Mouse (Mus musculus): ENCODE measurements at regions not wholly inside any gene's neighbourhood (a gene's known extent, or its start where the extent isn't known, plus 50 kb on each side); places are given as distances from the start of the nearest gene placed in this dataset.

DNA sequence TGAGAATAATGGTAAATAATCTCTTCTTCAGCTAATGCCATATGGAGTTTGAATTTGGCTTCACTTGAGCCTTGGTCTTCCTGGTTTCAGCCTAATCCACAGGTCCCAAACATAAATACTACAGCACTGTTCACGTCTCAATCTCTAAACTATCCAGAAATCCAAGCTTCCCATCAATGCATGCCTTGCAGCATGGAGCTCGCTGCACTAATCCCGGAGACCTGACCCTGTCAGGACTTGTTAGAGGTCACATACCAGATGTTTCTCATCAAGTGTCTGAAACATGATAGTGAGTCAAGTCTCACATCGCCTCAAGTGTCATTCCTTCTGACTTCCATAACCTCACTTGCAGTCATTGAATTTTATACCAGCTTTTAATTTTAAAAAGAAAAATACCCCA, 1082.9 kb upstream of the Cited2 start:
- H3K27ac ChIP-seq (ENCODE audit: low read length): no peak overlapping the region
- no peak for ATAC-seq (ENCODE audit: insufficient read depth, low FRiP score)
- H3K9me3 ChIP-seq (replicated peaks; ENCODE audit: control insufficient read depth, low read length): no peaks in the 10 kb centered on the region
- no peak overlapping the region for H3K4me2 ChIP-seq (ENCODE audit: low read depth, low read length)
- no peak overlapping the region for H3K9ac ChIP-seq (ENCODE audit: low read length)
- WGBS: 32% methylated on average over 4 of the region's 4 CpGs
- H3K4me1 ChIP-seq (ENCODE audit: control insufficient read depth, insufficient read depth, low read length): no peaks in the 10 kb centered on the region
- no peak overlapping the region for H3K4me3 ChIP-seq (replicated peaks; ENCODE audit: low read length)
- H3K27me3 ChIP-seq (ENCODE audit: control insufficient read depth, insufficient read depth, low read length): no peaks in the 10 kb centered on the region
- no peaks in the 10 kb centered on the region for H3K36me3 ChIP-seq (ENCODE audit: control insufficient read depth, insufficient read depth, low read length)

DNA sequence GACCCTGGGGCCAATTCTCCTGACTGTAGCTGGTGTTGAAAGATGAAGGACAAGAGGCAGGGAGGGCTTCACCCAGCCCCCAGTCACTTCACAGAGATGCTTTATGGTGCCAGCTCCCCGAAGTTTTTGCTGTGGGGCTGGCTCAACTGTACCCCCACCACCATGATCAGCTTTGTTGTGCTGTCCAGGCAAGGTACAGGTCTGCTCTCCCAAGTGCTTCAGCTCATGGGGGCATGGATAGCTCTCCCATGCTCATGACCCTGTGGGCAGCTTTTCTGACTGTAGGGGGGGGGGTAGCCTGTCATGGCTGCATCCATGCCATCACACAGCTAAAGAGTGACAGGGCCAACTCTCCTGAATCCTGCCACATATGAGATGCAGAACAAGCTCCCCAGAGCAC, 1072.9 kb upstream of the Cited2 start:
- no peak for ATAC-seq (ENCODE audit: insufficient read depth, low FRiP score)
- Histone ChIP-seq H3K27ac (ENCODE audit: low read length) (no peak overlapping the region), H3K4me3 (replicated peaks; ENCODE audit: low read length) (no peak overlapping the region), H3K27me3 (ENCODE audit: control insufficient read depth, insufficient read depth, low read length) (no peaks in the 10 kb centered on the region), H3K36me3 (ENCODE audit: control insufficient read depth, insufficient read depth, low read length) (no peaks in the 10 kb centered on the region), H3K9ac (ENCODE audit: low read length) (no peak overlapping the region), H3K9me3 (replicated peaks; ENCODE audit: control insufficient read depth, low read length) (no peaks in the 10 kb centered on the region), H3K4me1 (ENCODE audit: control insufficient read depth, insufficient read depth, low read length) (no peaks in the 10 kb centered on the region), H3K4me2 (ENCODE audit: low read depth, low read length) (no peak overlapping the region)
- 71% methylated on average over 1 of the region's 1 CpGs for WGBS

DNA sequence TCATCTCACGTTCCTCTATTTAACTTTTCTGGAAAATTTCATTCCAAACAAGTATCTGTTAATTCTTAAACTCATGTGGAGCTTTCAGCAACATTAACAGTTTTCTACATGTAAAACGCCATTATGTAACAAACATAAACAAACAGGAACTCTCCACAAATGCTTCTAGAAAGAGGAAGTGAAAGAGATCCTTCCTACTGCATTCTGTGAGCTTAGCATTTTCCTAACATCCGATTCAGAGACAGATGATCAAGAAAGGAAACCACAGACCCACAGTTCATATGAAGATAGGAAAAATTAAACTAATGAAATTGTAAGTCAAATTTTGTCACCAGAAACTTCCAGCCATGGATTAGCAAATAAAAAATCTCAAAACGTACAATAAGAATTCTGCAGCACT, 1070.6 kb upstream of the Cited2 start:
- Histone ChIP-seq H3K36me3 (ENCODE audit: control insufficient read depth, insufficient read depth, low read length) (no peaks in the 10 kb centered on the region), H3K9me3 (replicated peaks; ENCODE audit: control insufficient read depth, low read length) (no peaks in the 10 kb centered on the region), H3K9ac (ENCODE audit: low read length) (no peak overlapping the region), H3K27ac (ENCODE audit: low read length) (no peak overlapping the region), H3K27me3 (ENCODE audit: control insufficient read depth, insufficient read depth, low read length) (no peaks in the 10 kb centered on the region), H3K4me1 (ENCODE audit: control insufficient read depth, insufficient read depth, low read length) (no peaks in the 10 kb centered on the region), H3K4me3 (replicated peaks; ENCODE audit: low read length) (no peak overlapping the region), H3K4me2 (ENCODE audit: low read depth, low read length) (no peak overlapping the region)
- no peak for ATAC-seq (ENCODE audit: insufficient read depth, low FRiP score)
- WGBS: 77% methylated on average over 4 of the region's 4 CpGs

DNA sequence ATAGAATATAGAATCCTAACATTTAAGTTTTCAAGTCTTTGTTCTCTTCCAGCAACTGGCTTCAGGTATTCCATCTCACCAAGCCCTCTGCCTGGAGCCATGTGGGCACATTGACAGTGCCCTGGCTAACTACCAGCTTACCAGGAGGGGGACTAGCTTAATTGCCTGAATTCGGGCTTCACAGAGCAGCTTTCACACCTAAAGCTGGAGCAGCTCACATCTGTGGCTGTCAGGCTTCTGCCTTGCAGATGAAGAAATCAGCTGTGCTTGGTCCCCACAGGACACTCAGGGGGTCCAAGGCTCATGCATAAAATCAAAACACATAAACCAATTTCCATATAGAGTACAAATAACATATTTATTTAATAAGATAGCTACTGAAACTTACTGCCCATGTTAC, 1058.5 kb upstream of the Cited2 start:
- Histone ChIP-seq H3K4me2 (ENCODE audit: low read depth, low read length) (no peak overlapping the region), H3K9ac (ENCODE audit: low read length) (no peak overlapping the region), H3K27me3 (ENCODE audit: control insufficient read depth, insufficient read depth, low read length) (no peaks in the 10 kb centered on the region), H3K9me3 (replicated peaks; ENCODE audit: control insufficient read depth, low read length) (no peaks in the 10 kb centered on the region), H3K4me1 (ENCODE audit: control insufficient read depth, insufficient read depth, low read length) (no peaks in the 10 kb centered on the region), H3K36me3 (ENCODE audit: control insufficient read depth, insufficient read depth, low read length) (no peaks in the 10 kb centered on the region), H3K27ac (ENCODE audit: low read length) (no peak overlapping the region), H3K4me3 (replicated peaks; ENCODE audit: low read length) (no peak overlapping the region)
- ATAC-seq (ENCODE audit: insufficient read depth, low FRiP score): no peak
- WGBS: 32% methylated on average over 1 of the region's 1 CpGs

DNA sequence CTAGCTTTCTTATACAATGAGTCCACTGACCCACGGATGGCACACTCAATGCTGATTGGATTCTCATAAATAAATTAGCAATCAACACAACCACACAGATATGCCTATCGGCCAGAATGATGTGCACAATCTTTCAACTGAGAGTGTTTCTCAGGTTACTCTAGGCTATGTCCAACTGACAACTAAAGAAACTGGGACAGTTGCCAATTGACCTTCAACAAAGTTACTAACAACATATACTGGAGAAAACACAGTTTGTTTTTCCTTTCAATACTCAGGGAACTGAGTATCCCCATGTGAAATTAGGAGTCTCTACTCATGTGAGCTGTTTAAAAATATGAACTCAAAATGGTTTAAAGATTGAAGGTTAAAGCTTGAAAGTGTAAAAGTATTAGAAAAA, 1052.7 kb upstream of the Cited2 start:
- no peaks in the 10 kb centered on the region for H3K27me3 ChIP-seq (ENCODE audit: control insufficient read depth, insufficient read depth, low read length)
- no peak for ATAC-seq (ENCODE audit: insufficient read depth, low FRiP score)
- H3K4me1 ChIP-seq (ENCODE audit: control insufficient read depth, insufficient read depth, low read length): no peaks in the 10 kb centered on the region
- H3K9me3 ChIP-seq (replicated peaks; ENCODE audit: control insufficient read depth, low read length): no peaks in the 10 kb centered on the region
- no peak overlapping the region for H3K27ac ChIP-seq (ENCODE audit: low read length)
- no peak overlapping the region for H3K4me3 ChIP-seq (replicated peaks; ENCODE audit: low read length)
- no peak overlapping the region for H3K9ac ChIP-seq (ENCODE audit: low read length)
- H3K36me3 ChIP-seq (ENCODE audit: control insufficient read depth, insufficient read depth, low read length): no peaks in the 10 kb centered on the region
- H3K4me2 ChIP-seq (ENCODE audit: low read depth, low read length): no peak overlapping the region
- WGBS: 76% methylated on average over 2 of the region's 2 CpGs

DNA sequence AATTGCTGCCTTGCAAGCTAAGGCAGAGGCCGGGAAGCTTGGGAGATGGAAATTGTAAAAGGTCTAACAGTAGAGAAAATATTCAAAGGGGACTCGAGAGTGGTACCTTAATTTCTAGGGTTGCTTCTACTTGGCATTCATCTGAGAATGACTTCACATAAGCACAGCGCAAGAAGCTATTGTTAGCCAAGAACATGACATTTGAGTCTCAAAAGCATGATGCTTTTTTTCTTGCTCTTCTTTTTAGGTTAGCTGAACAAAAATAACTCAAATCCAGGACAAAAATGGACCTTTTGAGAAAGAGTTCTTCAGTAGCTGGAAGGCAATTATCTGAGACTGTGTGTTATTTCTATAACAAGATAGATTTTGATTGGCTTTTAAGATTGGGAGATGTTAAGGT, 1042.0 kb upstream of the Cited2 start:
- Histone ChIP-seq H3K4me2 (ENCODE audit: low read depth, low read length) (no peak overlapping the region), H3K4me1 (ENCODE audit: control insufficient read depth, insufficient read depth, low read length) (no peaks in the 10 kb centered on the region), H3K9me3 (replicated peaks; ENCODE audit: control insufficient read depth, low read length) (no peaks in the 10 kb centered on the region), H3K4me3 (replicated peaks; ENCODE audit: low read length) (no peak overlapping the region), H3K36me3 (ENCODE audit: control insufficient read depth, insufficient read depth, low read length) (no peaks in the 10 kb centered on the region), H3K27ac (ENCODE audit: low read length) (no peak overlapping the region), H3K9ac (ENCODE audit: low read length) (no peak overlapping the region), H3K27me3 (ENCODE audit: control insufficient read depth, insufficient read depth, low read length) (no peaks in the 10 kb centered on the region)
- WGBS: 80% methylated on average over 3 of the region's 3 CpGs
- ATAC-seq (ENCODE audit: insufficient read depth, low FRiP score): no peak

DNA sequence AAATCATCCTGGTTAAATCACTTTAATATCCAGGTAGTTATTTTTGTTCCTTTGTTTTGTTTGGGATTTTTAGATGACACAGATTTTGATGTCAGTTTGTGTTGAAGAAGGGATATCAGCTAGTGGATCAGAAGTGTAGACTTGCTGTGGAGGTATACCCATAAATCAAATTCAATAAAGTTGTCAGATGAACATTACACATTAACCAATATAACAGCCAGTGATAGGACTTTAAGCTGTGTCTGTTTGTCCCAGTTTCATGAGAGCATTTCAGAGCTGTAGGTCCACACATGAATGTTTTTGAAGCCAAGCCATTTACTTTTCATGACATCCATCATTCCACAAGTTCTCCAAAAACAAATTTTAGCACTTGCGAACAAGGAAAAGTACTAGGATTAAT, 1037.7 kb upstream of the Cited2 start:
- no peak overlapping the region for H3K27ac ChIP-seq (ENCODE audit: low read length)
- no peaks in the 10 kb centered on the region for H3K27me3 ChIP-seq (ENCODE audit: control insufficient read depth, insufficient read depth, low read length)
- H3K4me1 ChIP-seq (ENCODE audit: control insufficient read depth, insufficient read depth, low read length): no peaks in the 10 kb centered on the region
- H3K36me3 ChIP-seq (ENCODE audit: control insufficient read depth, insufficient read depth, low read length): no peaks in the 10 kb centered on the region
- H3K4me2 ChIP-seq (ENCODE audit: low read depth, low read length): no peak overlapping the region
- no peak overlapping the region for H3K4me3 ChIP-seq (replicated peaks; ENCODE audit: low read length)
- no peaks in the 10 kb centered on the region for H3K9me3 ChIP-seq (replicated peaks; ENCODE audit: control insufficient read depth, low read length)
- no peak for ATAC-seq (ENCODE audit: insufficient read depth, low FRiP score)
- 89% methylated on average over 1 of the region's 1 CpGs for WGBS
- no peak overlapping the region for H3K9ac ChIP-seq (ENCODE audit: low read length)

DNA sequence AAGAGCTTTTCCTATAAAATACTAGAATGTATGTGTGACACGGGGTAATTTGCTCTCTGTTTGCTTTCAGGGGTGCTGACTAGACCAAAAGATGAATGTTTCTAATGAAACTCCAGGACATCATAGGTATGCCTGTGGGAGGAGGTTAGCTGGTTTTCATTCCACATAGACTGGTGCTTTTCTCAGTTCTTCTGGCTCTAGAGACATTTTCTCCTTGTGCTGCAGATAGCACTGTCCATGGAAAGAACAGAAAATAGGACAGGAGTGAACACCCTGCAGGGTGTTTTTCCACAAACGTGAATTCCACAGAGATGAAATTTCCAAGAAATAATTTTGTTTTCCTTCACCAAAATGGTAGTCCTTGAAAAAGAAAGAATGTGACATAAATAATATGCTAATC, 1016.0 kb upstream of the Cited2 start:
- H3K4me2 ChIP-seq (ENCODE audit: low read depth, low read length): no peak overlapping the region
- no peaks in the 10 kb centered on the region for H3K9me3 ChIP-seq (replicated peaks; ENCODE audit: control insufficient read depth, low read length)
- WGBS: 70% methylated on average over 2 of the region's 2 CpGs
- no peaks in the 10 kb centered on the region for H3K4me1 ChIP-seq (ENCODE audit: control insufficient read depth, insufficient read depth, low read length)
- ATAC-seq (ENCODE audit: insufficient read depth, low FRiP score): no peak
- H3K27me3 ChIP-seq (ENCODE audit: control insufficient read depth, insufficient read depth, low read length): no peaks in the 10 kb centered on the region
- no peak overlapping the region for H3K27ac ChIP-seq (ENCODE audit: low read length)
- H3K9ac ChIP-seq (ENCODE audit: low read length): no peak overlapping the region
- H3K36me3 ChIP-seq (ENCODE audit: control insufficient read depth, insufficient read depth, low read length): no peaks in the 10 kb centered on the region
- H3K4me3 ChIP-seq (replicated peaks; ENCODE audit: low read length): no peak overlapping the region

DNA sequence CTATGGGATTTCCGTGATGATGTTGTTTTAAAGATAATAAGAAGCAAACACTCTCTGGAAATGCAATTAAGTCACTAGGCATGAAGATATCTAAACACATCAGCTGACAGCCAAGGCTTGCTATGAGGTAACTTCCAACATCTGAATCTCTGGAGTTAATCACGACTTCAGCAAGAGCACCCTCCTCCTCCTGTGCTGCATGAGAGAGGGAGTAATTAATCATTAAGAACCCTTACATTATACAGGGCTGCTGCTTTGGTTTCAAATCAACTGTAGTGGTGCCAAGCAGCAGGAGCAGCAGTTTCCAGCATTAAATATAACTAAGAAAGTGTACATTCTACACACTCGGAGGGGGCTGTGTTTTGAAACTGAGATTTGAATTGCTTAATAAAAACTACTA, 1009.9 kb upstream of the Cited2 start:
- ATAC-seq (ENCODE audit: insufficient read depth, low FRiP score): no peak
- no peak overlapping the region for H3K4me3 ChIP-seq (replicated peaks; ENCODE audit: low read length)
- H3K4me2 ChIP-seq (ENCODE audit: low read depth, low read length): no peak overlapping the region
- H3K4me1 ChIP-seq (ENCODE audit: control insufficient read depth, insufficient read depth, low read length): no peaks in the 10 kb centered on the region
- no peak overlapping the region for H3K9ac ChIP-seq (ENCODE audit: low read length)
- 35% methylated on average over 3 of the region's 3 CpGs for WGBS
- no peak overlapping the region for H3K27ac ChIP-seq (ENCODE audit: low read length)
- H3K9me3 ChIP-seq (replicated peaks; ENCODE audit: control insufficient read depth, low read length): no peaks in the 10 kb centered on the region
- H3K27me3 ChIP-seq (ENCODE audit: control insufficient read depth, insufficient read depth, low read length): no peaks in the 10 kb centered on the region
- no peaks in the 10 kb centered on the region for H3K36me3 ChIP-seq (ENCODE audit: control insufficient read depth, insufficient read depth, low read length)

DNA sequence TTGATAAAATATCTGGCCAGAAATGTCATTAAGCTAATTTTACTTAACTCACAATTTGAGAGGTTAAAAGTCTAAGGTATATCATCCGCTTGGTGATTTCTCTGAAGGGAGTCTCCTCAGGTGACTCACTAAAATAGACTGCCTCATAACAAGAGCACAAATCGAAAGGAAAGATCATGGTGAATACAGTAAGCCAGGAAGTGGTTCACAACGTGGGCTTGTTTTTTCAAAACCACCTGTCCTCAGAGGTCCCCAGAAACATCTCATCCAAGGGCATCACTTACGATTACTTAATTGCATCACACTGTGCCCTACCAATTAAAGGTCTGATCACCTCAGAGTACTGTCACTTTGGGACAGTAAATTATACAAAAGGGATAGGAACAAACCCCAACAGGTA, 1009.0 kb upstream of the Cited2 start:
- Histone ChIP-seq H3K9me3 (replicated peaks; ENCODE audit: control insufficient read depth, low read length) (no peaks in the 10 kb centered on the region), H3K36me3 (ENCODE audit: control insufficient read depth, insufficient read depth, low read length) (no peaks in the 10 kb centered on the region), H3K9ac (ENCODE audit: low read length) (no peak overlapping the region), H3K4me3 (replicated peaks; ENCODE audit: low read length) (no peak overlapping the region), H3K4me1 (ENCODE audit: control insufficient read depth, insufficient read depth, low read length) (no peaks in the 10 kb centered on the region), H3K4me2 (ENCODE audit: low read depth, low read length) (no peak overlapping the region), H3K27ac (ENCODE audit: low read length) (no peak overlapping the region), H3K27me3 (ENCODE audit: control insufficient read depth, insufficient read depth, low read length) (no peaks in the 10 kb centered on the region)
- no peak for ATAC-seq (ENCODE audit: insufficient read depth, low FRiP score)
- 75% methylated on average over 4 of the region's 4 CpGs for WGBS

Data from stomach, embryonic 16.5 days (tissue).